In genomic region chr16:9009361-9010083, GRCm38 (mm10) we compare ENCODE assay signal across 7 mouse cellular contexts.
DNase-seq lines count a peak whose midpoint lies in the region; ATAC-seq lines count a peak whose summit lies in the region.

No protein-coding gene starts in this region.

- H3K27ac ChIP-seq in intestine, embryonic 16.5 days (ENCODE audit: low read length): no peak overlapping the region
- no peak overlapping the region for H3K27ac ChIP-seq in midbrain, embryonic 14.5 days (replicated peaks; ENCODE audit: low read depth, low read length)
- no peak overlapping the region for H3K27ac ChIP-seq in stomach, embryonic 14.5 days (ENCODE audit: low read length)

- DNase-seq in adrenal gland, postnatal 10 days: peak; percentile 88
- DNase-seq in embryo, embryonic 10.5 days (ENCODE audit: low spot score): peak; percentile 90
- DNase-seq in gastrocnemius, postnatal 4 days (ENCODE audit: low spot score in 2 of 2): peak; percentile 55 to 71
- peak; percentile 95 for DNase-seq in left cerebral cortex, postnatal 14 days (ENCODE audit: low spot score in 2 of 2)
- DNase-seq in midbrain, embryonic 14.5 days: peak; percentile 95

- 18% methylated on average over 19 of the region's 19 CpGs for WGBS in intestine, embryonic 16.5 days
- 20% methylated on average over 19 of the region's 19 CpGs for WGBS in midbrain, embryonic 14.5 days
- 23% methylated on average over 19 of the region's 19 CpGs for WGBS in stomach, embryonic 14.5 days

- no peaks in the 10 kb centered on the region for H3K9me3 ChIP-seq in intestine, embryonic 16.5 days (ENCODE audit: control insufficient read depth, low read length)
- no peaks in the 10 kb centered on the region for H3K9me3 ChIP-seq in midbrain, embryonic 14.5 days (ENCODE audit: control insufficient read depth, low read length)
- no peaks in the 10 kb centered on the region for H3K9me3 ChIP-seq in stomach, embryonic 14.5 days (ENCODE audit: control insufficient read depth, low read depth, low read length)

- no peaks in the 10 kb centered on the region for H3K4me1 ChIP-seq in intestine, embryonic 16.5 days (ENCODE audit: control insufficient read depth, insufficient read depth, low read length)
- no peaks in the 10 kb centered on the region for H3K4me1 ChIP-seq in midbrain, embryonic 14.5 days (ENCODE audit: control insufficient read depth, insufficient read depth, low read length)
- no peaks in the 10 kb centered on the region for H3K4me1 ChIP-seq in stomach, embryonic 14.5 days (ENCODE audit: control insufficient read depth, insufficient read depth, low read length)

- no peak overlapping the region for H3K4me2 ChIP-seq in intestine, embryonic 16.5 days (ENCODE audit: low read depth, low read length)
- H3K4me2 ChIP-seq in midbrain, embryonic 14.5 days (ENCODE audit: low read length): no peak overlapping the region
- H3K4me2 ChIP-seq in stomach, embryonic 14.5 days (replicated peaks; ENCODE audit: low read depth, low read length): no peak overlapping the region

- no peak overlapping the region for H3K9ac ChIP-seq in intestine, embryonic 16.5 days (ENCODE audit: low read depth, low read length)
- no peak overlapping the region for H3K9ac ChIP-seq in midbrain, embryonic 14.5 days (replicated peaks; ENCODE audit: low read length)
- H3K9ac ChIP-seq in stomach, embryonic 14.5 days (replicated peaks; ENCODE audit: low read depth, low read length): no peak overlapping the region

- H3K36me3 ChIP-seq in intestine, embryonic 16.5 days (ENCODE audit: control insufficient read depth, insufficient read depth, low read length): no peaks in the 10 kb centered on the region
- H3K36me3 ChIP-seq in midbrain, embryonic 14.5 days (ENCODE audit: control insufficient read depth, insufficient read depth, low read length): no peaks in the 10 kb centered on the region
- H3K36me3 ChIP-seq in stomach, embryonic 14.5 days (ENCODE audit: control insufficient read depth, insufficient read depth, low read length): no peaks in the 10 kb centered on the region

- intact Hi-C loops in left cerebral cortex, postnatal 14 days (cut with DNase I): loop anchor here (1.0 to 10.0 kb wide), 3 partner anchors 445 to 1055 kb away; no protein-coding TSS in a partner anchor

- no peaks in the 10 kb centered on the region for H3K27me3 ChIP-seq in intestine, embryonic 16.5 days (replicated peaks; ENCODE audit: control insufficient read depth, insufficient read depth, low read length)
- H3K27me3 ChIP-seq in midbrain, embryonic 14.5 days (ENCODE audit: control insufficient read depth, insufficient read depth, low read length): no peaks in the 10 kb centered on the region
- no peaks in the 10 kb centered on the region for H3K27me3 ChIP-seq in stomach, embryonic 14.5 days (ENCODE audit: control insufficient read depth, insufficient read depth, low read length)

- H3K4me3 ChIP-seq in intestine, embryonic 16.5 days (ENCODE audit: low read length): no peak overlapping the region
- H3K4me3 ChIP-seq in midbrain, embryonic 14.5 days (replicated peaks; ENCODE audit: low read depth, low read length): no peak overlapping the region
- no peak overlapping the region for H3K4me3 ChIP-seq in stomach, embryonic 14.5 days (ENCODE audit: low read depth, low read length)

- ATAC-seq in intestine, embryonic 16.5 days: peak; percentile 70
- ATAC-seq in midbrain, embryonic 14.5 days (ENCODE audit: low FRiP score, low TSS enrichment): peak; percentile 76
- 0 out of 2 replicates have a peak, but pooled peaks have one; percentile 78 for ATAC-seq in stomach, embryonic 14.5 days (ENCODE audit: insufficient number of reproducible peaks, insufficient read depth, low FRiP score, low read depth)
